Mouse (Mus musculus): ENCODE measurements around the gene Mmp14.

The Mmp14 gene

DNA sequence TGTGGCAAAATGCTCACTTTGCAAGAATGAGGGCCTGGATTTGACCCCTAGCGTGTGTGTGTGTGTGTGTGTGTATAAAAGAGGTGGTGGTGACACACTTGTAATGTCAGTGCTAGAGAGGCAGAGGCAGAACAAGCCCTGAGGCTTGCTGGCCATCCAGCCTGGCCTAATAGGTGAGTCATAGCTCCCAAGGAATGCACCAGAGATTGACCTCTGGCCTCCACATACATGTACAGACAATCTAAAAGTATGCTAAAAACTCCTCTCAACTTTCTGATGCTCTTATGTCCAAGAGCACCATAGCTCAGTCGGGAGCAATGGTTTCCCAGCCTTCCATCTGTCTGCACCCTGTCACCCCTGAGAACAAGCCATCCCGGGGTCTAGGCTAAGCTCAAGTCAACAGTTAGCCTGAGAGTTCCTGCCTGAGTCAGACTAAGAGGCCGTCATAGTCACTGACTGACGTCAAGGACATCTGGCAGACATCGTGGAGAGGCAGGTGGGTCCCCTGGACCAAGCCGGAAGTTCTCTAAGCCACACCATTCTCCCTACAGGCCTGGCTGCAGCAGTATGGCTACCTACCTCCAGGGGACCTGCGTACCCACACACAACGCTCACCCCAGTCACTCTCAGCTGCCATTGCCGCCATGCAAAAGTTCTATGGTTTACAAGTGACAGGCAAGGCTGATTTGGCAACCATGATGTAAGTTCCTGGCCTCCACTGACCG is 3.9 kb downstream of the Mmp14 start:
- Histone ChIP-seq H3K4me3 (replicated peaks; ENCODE audit: low read length) (no peak overlapping the region), H3K4me1 (replicated peaks; ENCODE audit: low read depth, low read length) (peaks cover 66% of the 10 kb centered on the region), H3K36me3 (ENCODE audit: insufficient read depth, low read length) (peaks cover 43% of the 10 kb centered on the region), H3K9me3 (ENCODE audit: low read length) (no peaks in the 10 kb centered on the region), H3K27me3 (ENCODE audit: insufficient read depth, low read length) (peaks cover 17% of the 10 kb centered on the region)
- TF ChIP-seq POU5F1 (IDR thresholded peaks at IDR 0.05; ENCODE audit: borderline replicate concordance, low read length): no peak
- no peak for TF ChIP-seq CTCF (conservative IDR thresholded peaks at IDR 0.05; ENCODE audit: low read length)
- TF ChIP-seq NANOG (IDR thresholded peaks at IDR 0.05; ENCODE audit: borderline replicate concordance, low read length): no peak

- peaks cover 69% of the 10 kb centered on the region for H3K4me1 ChIP-seq (replicated peaks; ENCODE audit: low read depth, low read length)
- TF ChIP-seq CTCF (conservative IDR thresholded peaks at IDR 0.05; ENCODE audit: low read length) (no peak), NANOG (IDR thresholded peaks at IDR 0.05; ENCODE audit: borderline replicate concordance, low read length) (no peak), POU5F1 (IDR thresholded peaks at IDR 0.05; ENCODE audit: borderline replicate concordance, low read length) (no peak)
Observed at GRCm38 (mm10) chr14:54439155-54439554, 7.7 kb downstream of the Mmp14 start.

DNA sequence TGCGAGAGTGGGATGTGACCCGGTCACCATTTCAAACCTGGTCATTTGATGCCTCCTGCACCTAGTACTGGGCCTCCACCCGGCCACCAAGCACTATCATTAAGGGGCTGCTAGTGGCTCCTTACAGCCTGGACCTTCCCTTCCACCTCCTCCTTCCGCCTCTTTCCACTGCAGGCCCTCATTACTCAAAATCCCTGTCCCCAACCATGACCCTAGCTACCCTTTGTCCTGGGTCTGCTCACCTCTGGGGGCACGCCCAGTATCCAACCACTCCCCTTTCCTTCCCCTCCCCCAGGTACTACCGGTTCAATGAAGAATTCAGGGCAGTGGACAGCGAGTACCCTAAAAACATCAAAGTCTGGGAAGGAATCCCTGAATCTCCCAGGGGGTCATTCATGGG is 8.2 kb downstream of the Mmp14 start:
- H3K36me3 ChIP-seq (ENCODE audit: insufficient read depth, low read length): peaks cover 47% of the 10 kb centered on the region
- TF ChIP-seq CTCF (conservative IDR thresholded peaks at IDR 0.05; ENCODE audit: low read length): no peak
- TF ChIP-seq POU5F1 (IDR thresholded peaks at IDR 0.05; ENCODE audit: borderline replicate concordance, low read length): no peak
- no peak for TF ChIP-seq NANOG (IDR thresholded peaks at IDR 0.05; ENCODE audit: borderline replicate concordance, low read length)
- H3K9me3 ChIP-seq (ENCODE audit: low read length): no peaks in the 10 kb centered on the region
- 0 out of 2 replicates have a peak, but pooled peaks cover 8% of the 10 kb centered on the region for H3K27me3 ChIP-seq (ENCODE audit: insufficient read depth, low read length)
- no peak overlapping the region for H3K4me3 ChIP-seq (replicated peaks; ENCODE audit: low read length)
- peaks cover 69% of the 10 kb centered on the region for H3K4me1 ChIP-seq (replicated peaks; ENCODE audit: low read depth, low read length)

More at GRCm38 (mm10) chr14:54439155-54439554, 7.7 kb downstream of the Mmp14 start:
- Histone ChIP-seq H3K36me3 (ENCODE audit: insufficient read depth, low read length) (peaks cover 47% of the 10 kb centered on the region), H3K27me3 (ENCODE audit: insufficient read depth, low read length) (0 out of 2 replicates have a peak, but pooled peaks cover 3% of the 10 kb centered on the region), H3K4me3 (replicated peaks; ENCODE audit: low read length) (no peak overlapping the region), H3K9me3 (ENCODE audit: low read length) (no peaks in the 10 kb centered on the region)

- peaks cover 45% of the 10 kb centered on the region for H3K36me3 ChIP-seq (ENCODE audit: insufficient read depth, low read length)
- TF ChIP-seq POU5F1 (IDR thresholded peaks at IDR 0.05; ENCODE audit: borderline replicate concordance, low read length) (no peak), CTCF (conservative IDR thresholded peaks at IDR 0.05; ENCODE audit: low read length) (no peak), NANOG (IDR thresholded peaks at IDR 0.05; ENCODE audit: borderline replicate concordance, low read length) (no peak)
- H3K4me3 ChIP-seq (replicated peaks; ENCODE audit: low read length): no peak overlapping the region
- H3K4me1 ChIP-seq (replicated peaks; ENCODE audit: low read depth, low read length): peaks cover 62% of the 10 kb centered on the region
- 0 out of 2 replicates have a peak, but pooled peaks cover 8% of the 10 kb centered on the region for H3K27me3 ChIP-seq (ENCODE audit: insufficient read depth, low read length)
- H3K9me3 ChIP-seq (ENCODE audit: low read length): no peaks in the 10 kb centered on the region
Observed at GRCm38 (mm10) chr14:54440538-54440937, 9.1 kb downstream of the Mmp14 start.

- TF ChIP-seq POU5F1 (IDR thresholded peaks at IDR 0.05; ENCODE audit: borderline replicate concordance, low read length) (no peak), NANOG (IDR thresholded peaks at IDR 0.05; ENCODE audit: borderline replicate concordance, low read length) (no peak), CTCF (conservative IDR thresholded peaks at IDR 0.05; ENCODE audit: low read length) (no peak)
- 0 out of 2 replicates have a peak overlapping the region, but pooled peaks have one; percentile 17 for H3K4me3 ChIP-seq (replicated peaks; ENCODE audit: low read length)
- peaks cover 61% of the 10 kb centered on the region for H3K4me1 ChIP-seq (replicated peaks; ENCODE audit: low read depth, low read length)
- 0 out of 2 replicates have a peak, but pooled peaks cover 8% of the 10 kb centered on the region for H3K27me3 ChIP-seq (ENCODE audit: insufficient read depth, low read length)
- peaks cover 37% of the 10 kb centered on the region for H3K36me3 ChIP-seq (ENCODE audit: insufficient read depth, low read length)
- H3K9me3 ChIP-seq (ENCODE audit: low read length): no peaks in the 10 kb centered on the region
Observed at GRCm38 (mm10) chr14:54441365-54441764, 10.0 kb downstream of the Mmp14 start.

DNA sequence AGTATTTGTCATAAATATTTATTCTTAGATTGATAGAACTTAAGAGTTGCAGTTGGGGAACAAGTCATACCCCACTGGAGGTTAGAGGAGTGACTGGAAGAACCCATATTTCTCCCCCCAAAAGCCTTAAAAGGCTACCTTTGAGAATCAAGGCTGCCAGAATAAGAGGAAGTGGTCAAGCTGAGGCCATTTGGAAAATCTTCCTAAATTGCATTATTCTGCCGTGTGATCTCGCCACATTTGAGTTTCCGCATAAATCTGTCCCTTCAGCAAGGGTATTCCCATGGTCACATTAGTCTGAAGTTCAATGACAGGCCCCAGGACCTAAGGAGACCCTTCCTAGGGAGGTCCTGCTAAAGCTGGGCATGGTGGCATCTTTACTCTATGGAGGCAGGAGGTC is 11.1 kb downstream of the Mmp14 start:
- no peaks in the 10 kb centered on the region for H3K9me3 ChIP-seq (ENCODE audit: low read length)
- H3K4me1 ChIP-seq (replicated peaks; ENCODE audit: low read depth, low read length): peaks cover 61% of the 10 kb centered on the region
- 0 out of 2 replicates have a peak, but pooled peaks cover 8% of the 10 kb centered on the region for H3K27me3 ChIP-seq (ENCODE audit: insufficient read depth, low read length)
- H3K4me3 ChIP-seq (replicated peaks; ENCODE audit: low read length): peak overlapping the region; percentile 51; the same call in 1 of the 2 replicates
- peaks cover 26% of the 10 kb centered on the region for H3K36me3 ChIP-seq (ENCODE audit: insufficient read depth, low read length)
- TF ChIP-seq CTCF (conservative IDR thresholded peaks at IDR 0.05; ENCODE audit: low read length): no peak
- TF ChIP-seq POU5F1 (IDR thresholded peaks at IDR 0.05; ENCODE audit: borderline replicate concordance, low read length): no peak
- TF ChIP-seq NANOG (IDR thresholded peaks at IDR 0.05; ENCODE audit: borderline replicate concordance, low read length): no peak

- TF ChIP-seq CTCF (conservative IDR thresholded peaks at IDR 0.05; ENCODE audit: low read length): no peak
- no peak for TF ChIP-seq POU5F1 (IDR thresholded peaks at IDR 0.05; ENCODE audit: borderline replicate concordance, low read length)
- no peak for TF ChIP-seq NANOG (IDR thresholded peaks at IDR 0.05; ENCODE audit: borderline replicate concordance, low read length)
- Histone ChIP-seq H3K4me3 (replicated peaks; ENCODE audit: low read length) (peak overlapping the region; percentile 51), H3K27me3 (ENCODE audit: insufficient read depth, low read length) (0 out of 2 replicates have a peak, but pooled peaks cover 8% of the 10 kb centered on the region), H3K9me3 (ENCODE audit: low read length) (no peaks in the 10 kb centered on the region), H3K36me3 (ENCODE audit: insufficient read depth, low read length) (peaks cover 26% of the 10 kb centered on the region), H3K4me1 (replicated peaks; ENCODE audit: low read depth, low read length) (peaks cover 61% of the 10 kb centered on the region)
Observed at GRCm38 (mm10) chr14:54443196-54443595, 11.8 kb downstream of the Mmp14 start.

- H3K4me3 ChIP-seq (replicated peaks; ENCODE audit: low read length): peak overlapping the region; percentile 51; the same call in 1 of the 2 replicates
- H3K9me3 ChIP-seq (ENCODE audit: low read length): no peaks in the 10 kb centered on the region
- 0 out of 2 replicates have a peak, but pooled peaks cover 8% of the 10 kb centered on the region for H3K27me3 ChIP-seq (ENCODE audit: insufficient read depth, low read length)
- H3K36me3 ChIP-seq (ENCODE audit: insufficient read depth, low read length): peaks cover 18% of the 10 kb centered on the region
- peaks cover 60% of the 10 kb centered on the region for H3K4me1 ChIP-seq (replicated peaks; ENCODE audit: low read depth, low read length)
- TF ChIP-seq CTCF (conservative IDR thresholded peaks at IDR 0.05; ENCODE audit: low read length): no peak
- no peak for TF ChIP-seq NANOG (IDR thresholded peaks at IDR 0.05; ENCODE audit: borderline replicate concordance, low read length)
- no peak for TF ChIP-seq POU5F1 (IDR thresholded peaks at IDR 0.05; ENCODE audit: borderline replicate concordance, low read length)
Observed at GRCm38 (mm10) chr14:54443712-54444618, 12.6 kb downstream of the Mmp14 start.

All from E14TG2a.4 (cell line).